Mouse (Mus musculus) inflammation-experienced regulatory T-cells (primary cell): ENCODE measurements around the gene Lca5l. TPM values are rescaled to one million over a fixed set of nuclear protein-coding genes. Genes with fewer than 3 reads are reported as not detected.

Experiments
- polyA plus RNA-seq, 2 experiments: library from polyadenylated mRNA; unstranded; fragments of 100-300 nt; shearing (Covaris generic); gene quantifications; one replicate each; pipeline ENCODE4 v1.2.1; 2017

The Lca5l gene
- polyA plus RNA-seq, result under 1 TPM; 0.10 to 0.11 TPM

DNA sequence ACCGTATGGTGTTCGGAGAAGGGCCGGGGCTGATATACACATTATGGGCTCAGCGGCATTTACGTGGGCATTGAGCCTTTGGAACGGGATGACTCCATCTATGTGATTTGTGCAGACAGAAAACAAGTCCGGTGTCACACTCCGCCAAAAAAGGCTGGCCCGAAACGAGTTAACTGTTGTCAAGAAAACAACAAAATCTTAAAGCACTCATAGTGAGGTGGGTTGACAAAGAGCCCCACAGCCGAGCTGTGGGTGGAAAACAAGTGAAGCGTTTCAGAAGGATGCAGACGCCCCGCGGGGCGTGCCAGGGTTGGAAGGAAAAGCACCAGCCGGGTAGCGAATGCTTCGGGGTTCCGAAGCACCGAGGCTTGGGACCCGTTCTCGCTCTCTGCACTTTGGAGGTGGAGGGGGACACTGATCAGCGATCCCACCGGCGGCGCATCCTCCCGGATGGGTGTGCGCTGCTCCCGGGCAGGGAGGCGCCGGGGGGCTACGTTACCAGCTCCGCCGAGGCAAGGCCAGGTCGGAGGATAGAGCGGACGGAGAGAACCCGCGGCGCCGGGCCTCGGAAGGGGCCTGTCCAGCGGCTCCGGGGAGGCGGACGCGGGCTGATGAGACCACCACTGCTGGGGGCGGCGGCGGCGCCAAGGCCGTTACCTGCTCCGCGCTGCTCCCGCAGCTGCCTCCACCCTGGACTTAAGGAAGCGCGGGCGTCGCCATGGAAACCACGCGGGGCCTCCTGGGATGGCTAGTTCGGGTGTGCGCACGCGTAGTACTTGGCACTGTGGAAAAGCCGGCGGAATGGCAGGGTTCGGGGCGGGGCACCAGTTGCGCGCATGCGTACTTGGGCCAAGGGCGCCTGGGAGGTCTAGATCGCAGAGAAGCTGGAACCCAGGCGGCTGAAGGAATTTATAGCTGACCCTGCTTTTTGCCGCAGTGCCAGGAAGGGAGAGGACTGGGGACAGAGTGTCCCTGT, at the start of gene Lca5l:
Gene Lca5l (minus strand): TSS at position 741 of the 976 bp plus-strand sequence.

DNA sequence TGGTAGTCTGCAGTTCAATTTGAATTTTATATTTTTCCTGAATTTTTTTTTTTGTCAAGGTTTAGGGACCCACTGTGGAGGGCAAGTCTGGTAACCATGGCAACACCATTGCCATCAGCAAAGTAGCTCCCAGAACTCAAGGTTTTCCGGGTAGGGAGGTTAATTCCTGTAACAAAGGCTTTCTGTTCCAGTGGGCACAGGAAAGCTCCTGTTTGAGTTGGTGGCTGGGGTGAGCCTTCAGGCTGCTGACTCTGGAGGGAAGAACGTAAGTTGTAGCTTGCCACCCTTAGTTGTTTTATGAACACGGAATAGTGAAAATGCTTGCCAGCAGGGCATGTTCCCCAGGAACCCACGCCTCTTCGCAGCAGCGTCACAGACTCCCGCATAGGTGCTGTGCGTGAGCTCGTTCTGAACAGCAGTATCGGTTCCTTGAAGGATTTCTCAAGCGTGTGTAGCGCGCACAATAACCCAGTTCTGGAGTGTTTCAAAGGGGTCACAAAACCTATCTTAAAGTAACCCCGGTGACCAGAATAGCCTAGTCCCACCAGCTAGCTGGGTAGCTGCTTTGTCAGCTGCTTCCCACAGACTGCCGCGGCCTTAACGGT, 43.4 kb upstream of the Lca5l start, which contains the start of gene B3galt5:
Gene B3galt5 (plus strand): TSS at position 436 of the 605 bp plus-strand sequence.

DNA sequence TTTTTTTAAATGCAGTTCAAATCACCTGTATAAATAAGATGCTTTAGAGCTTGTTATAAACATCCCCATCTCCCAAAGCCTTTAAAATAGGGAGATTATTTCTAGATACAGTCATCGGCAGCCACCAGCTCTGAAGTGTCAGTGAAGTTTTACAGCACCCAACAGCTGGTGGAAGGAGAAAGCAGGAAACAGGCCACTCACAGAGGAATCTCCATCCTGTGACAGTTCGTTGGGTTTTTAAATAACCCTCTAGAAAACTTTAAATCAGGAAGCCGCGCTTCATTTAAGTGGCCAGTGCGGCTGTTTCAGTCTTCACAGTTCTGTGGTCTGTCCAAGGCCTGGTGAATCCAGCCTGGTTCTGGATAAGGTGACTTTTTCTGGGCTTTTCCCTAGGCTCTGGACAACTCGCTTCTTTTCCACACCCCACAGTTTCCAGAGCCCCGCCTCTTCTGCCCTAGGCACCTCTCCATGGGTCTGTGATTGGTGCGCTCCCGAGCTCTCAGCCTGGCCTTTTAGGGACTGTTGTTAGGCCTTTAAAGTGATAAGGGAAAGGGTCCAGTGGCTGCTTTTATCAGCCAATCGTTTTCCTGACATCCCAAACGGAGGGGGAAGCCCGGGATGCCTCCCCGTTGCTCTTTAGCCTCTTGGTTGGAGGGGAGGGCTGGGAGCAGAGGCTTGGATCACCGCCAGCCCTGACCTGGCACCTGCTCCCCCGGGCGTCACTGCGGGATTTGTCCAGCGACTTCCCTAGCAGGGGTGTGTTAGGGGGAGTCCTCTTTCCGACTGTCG, 8.0 kb upstream of the Lca5l start, which contains the start of gene Sh3bgr:
Gene Sh3bgr (plus strand): TSS at position 538 of the 789 bp plus-strand sequence.

GRCm38 (mm10) chr16:96145110-96145800, 46.8 kb downstream of the Lca5l start, which contains the start of gene Wrb:
Gene Wrb, plus strand, starts transcription at chr16:96145407.

DNA sequence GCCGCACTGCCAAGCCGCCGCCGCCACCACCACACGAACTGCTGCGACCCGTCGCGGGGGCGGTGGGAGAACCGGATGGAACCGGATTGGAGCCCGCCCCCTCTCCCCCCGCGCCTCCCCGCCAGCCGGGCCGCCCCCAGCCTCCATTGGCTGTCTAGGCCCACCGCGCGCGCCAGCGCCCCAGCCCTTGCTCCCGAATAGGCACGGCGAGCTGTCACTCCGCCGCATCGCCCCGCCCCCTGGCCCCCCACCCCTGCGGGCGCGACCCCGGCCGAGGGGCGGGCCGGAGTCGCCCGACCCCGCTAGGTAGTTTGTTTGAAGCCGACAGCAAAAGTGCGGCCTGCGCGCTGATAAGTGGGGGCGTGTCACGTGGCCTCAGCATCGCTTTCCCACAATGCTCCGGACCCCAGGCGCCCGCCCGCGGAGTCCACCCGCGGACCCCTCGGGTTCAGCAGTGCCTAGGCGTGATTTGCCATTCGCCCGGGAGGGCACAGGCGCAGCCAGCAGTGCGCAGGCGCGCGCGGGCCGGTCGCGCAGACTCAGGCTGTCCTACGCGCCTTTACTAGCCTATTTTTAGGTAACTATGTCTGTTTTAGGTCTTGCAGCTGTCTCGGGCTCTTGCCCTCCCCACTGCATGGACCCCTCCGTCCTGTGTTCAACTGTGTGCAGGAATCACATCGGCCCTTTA, 64.3 kb downstream of the Lca5l start, which contains the start of gene Hmgn1:
Gene Hmgn1 (minus strand): TSS at position 73 of the 688 bp plus-strand sequence.

Other genes starting within 250 kb of the Lca5l start
- 10 to 100 TPM; 46.3 to 51.7 TPM for gene Psmg1, start 201.3 kb downstream of the Lca5l start, polyA plus RNA-seq
- gene Brwd1, start 109.7 kb downstream of the Lca5l start, polyA plus RNA-seq, result 10 to 100 TPM; 63.6 to 69.0 TPM
- 100 to 1,000 TPM; 107 to 134 TPM for gene Hmgn1, start 64.5 kb downstream of the Lca5l start, polyA plus RNA-seq
- 10 to 100 TPM in 1 of 2 experiments, 1 to 10 TPM in 1; 9.3 to 11.3 TPM for gene Wrb, start 46.9 kb downstream of the Lca5l start, polyA plus RNA-seq
- 1 to 10 TPM in 1 of 2 experiments, not detected in 1; 1.1 TPM for gene Sh3bgr, start 8.2 kb upstream of the Lca5l start, polyA plus RNA-seq
- 1 to 10 TPM; 1.5 to 4.8 TPM for gene B3galt5, start 43.5 kb upstream of the Lca5l start, polyA plus RNA-seq